In genomic region chr2:137243914-137244313, GRCm38 (mm10) we compare ENCODE assay signal across 14 mouse cellular contexts.
A peak's percentile ranks its signal among the peaks of the same experiment; 100 is the strongest.
DNase-seq lines count a peak whose midpoint lies in the region; ATAC-seq and TF ChIP-seq lines count a peak whose summit lies in the region.
"Had no signal": no experiment of that assay in that cellular context is flagged by ENCODE, and none has a peak within 500 bp of the region (broad histone marks: within the 10 kb centered on the region; RNA-seq: fewer than 3 reads in every experiment).

No protein-coding gene starts in this region.

- no peak for TF ChIP-seq CTCF in lung, postnatal 0 days (IDR thresholded peaks at IDR 0.05)

- 27% methylated on average over 5 of the region's 5 CpGs for WGBS in lung, postnatal 0 days
- 13% methylated on average over 5 of the region's 5 CpGs for WGBS in embryonic facial prominence, embryonic 11.5 days
- 5% methylated on average over 5 of the region's 5 CpGs for WGBS in forebrain, embryonic 13.5 days
- 44% methylated on average over 5 of the region's 5 CpGs for WGBS in intestine, embryonic 16.5 days

- no peaks in the 10 kb centered on the region for H3K4me1 ChIP-seq in lung, postnatal 0 days (ENCODE audit: insufficient read depth, low read depth, low read length)
- H3K4me1 ChIP-seq in embryonic facial prominence, embryonic 11.5 days (ENCODE audit: control insufficient read depth, insufficient read depth, low read length) = no peaks in the 10 kb centered on the region
- H3K4me1 ChIP-seq in forebrain, embryonic 13.5 days = peaks cover 17% of the 10 kb centered on the region
- no peaks in the 10 kb centered on the region for H3K4me1 ChIP-seq in intestine, embryonic 16.5 days (ENCODE audit: control insufficient read depth, insufficient read depth, low read length)

- H3K27me3 ChIP-seq in lung, postnatal 0 days (replicated peaks; ENCODE audit: insufficient read depth, low read length) = no peaks in the 10 kb centered on the region
- no peaks in the 10 kb centered on the region for H3K27me3 ChIP-seq in embryonic facial prominence, embryonic 11.5 days (ENCODE audit: control insufficient read depth, insufficient read depth, low read length)
- H3K27me3 ChIP-seq in forebrain, embryonic 13.5 days = no peaks in the 10 kb centered on the region
- no peaks in the 10 kb centered on the region for H3K27me3 ChIP-seq in intestine, embryonic 16.5 days (replicated peaks; ENCODE audit: control insufficient read depth, insufficient read depth, low read length)
- H3K27me3 ChIP-seq: lung, embryonic 15.5 days had no signal

- H3K9ac ChIP-seq in lung, postnatal 0 days (replicated peaks; ENCODE audit: low read depth) = no peak overlapping the region
- no peak overlapping the region for H3K9ac ChIP-seq in embryonic facial prominence, embryonic 11.5 days (replicated peaks; ENCODE audit: low read length)
- H3K9ac ChIP-seq in forebrain, embryonic 13.5 days = no peak overlapping the region
- H3K9ac ChIP-seq in intestine, embryonic 16.5 days (ENCODE audit: low read depth, low read length) = no peak overlapping the region
- H3K9ac ChIP-seq: lung, embryonic 15.5 days had no signal

- DNase-seq in lung, postnatal 0 days (ENCODE audit: low spot score) = no peak
- no peak for DNase-seq in lung, adult 18-20 months
- peak; percentile 64 for DNase-seq in embryonic facial prominence, embryonic 11.5 days (ENCODE audit: low spot score)
- peak; percentile 3 for DNase-seq in lung, postnatal 14 days
- DNase-seq in urinary bladder, postnatal 4 days (ENCODE audit: low spot score in 2 of 2) = no peak
- no peak for DNase-seq in gastrocnemius, postnatal 4 days (ENCODE audit: low spot score in 2 of 2)
- DNase-seq: adrenal gland, postnatal 25 days; cerebellum, adult 2 months; heart, postnatal 10 days; right cerebral cortex, postnatal 14 days had no signal

- 0 out of 2 replicates have a peak, but pooled peaks have one; percentile 13 for TF ChIP-seq EP300 in lung, postnatal 0 days (IDR thresholded peaks at IDR 0.05)

- H3K27ac ChIP-seq in lung, postnatal 0 days (ENCODE audit: low read length) = no peak overlapping the region
- no peak overlapping the region for H3K27ac ChIP-seq in embryonic facial prominence, embryonic 11.5 days (replicated peaks; ENCODE audit: low read depth, low read length)
- H3K27ac ChIP-seq in forebrain, embryonic 13.5 days = no peak overlapping the region; the same call in 1 of the 2 replicates
- no peak overlapping the region for H3K27ac ChIP-seq in intestine, embryonic 16.5 days (ENCODE audit: low read length)
- H3K27ac ChIP-seq: lung, embryonic 15.5 days had no signal

- no peaks in the 10 kb centered on the region for H3K36me3 ChIP-seq in lung, postnatal 0 days (ENCODE audit: insufficient read depth, low read length)
- H3K36me3 ChIP-seq in embryonic facial prominence, embryonic 11.5 days (replicated peaks; ENCODE audit: control insufficient read depth, insufficient read depth, low read depth, low read length) = no peaks in the 10 kb centered on the region
- no peaks in the 10 kb centered on the region for H3K36me3 ChIP-seq in forebrain, embryonic 13.5 days (ENCODE audit: poor library complexity, severe bottlenecking)
- H3K36me3 ChIP-seq in intestine, embryonic 16.5 days (ENCODE audit: control insufficient read depth, insufficient read depth, low read length) = no peaks in the 10 kb centered on the region
- H3K36me3 ChIP-seq: lung, embryonic 15.5 days had no signal

- no peaks in the 10 kb centered on the region for H3K9me3 ChIP-seq in lung, postnatal 0 days (ENCODE audit: low read length)
- H3K9me3 ChIP-seq in embryonic facial prominence, embryonic 11.5 days (replicated peaks; ENCODE audit: control insufficient read depth, low read length) = no peaks in the 10 kb centered on the region
- H3K9me3 ChIP-seq in forebrain, embryonic 13.5 days (replicated peaks) = no peaks in the 10 kb centered on the region
- no peaks in the 10 kb centered on the region for H3K9me3 ChIP-seq in intestine, embryonic 16.5 days (ENCODE audit: control insufficient read depth, low read length)
- H3K9me3 ChIP-seq: lung, embryonic 15.5 days had no signal

- H3K4me3 ChIP-seq in lung, postnatal 0 days (ENCODE audit: low read depth, low read length) = no peak overlapping the region
- H3K4me3 ChIP-seq in embryonic facial prominence, embryonic 11.5 days (ENCODE audit: low read depth, low read length) = no peak overlapping the region
- no peak overlapping the region for H3K4me3 ChIP-seq in forebrain, embryonic 13.5 days
- no peak overlapping the region for H3K4me3 ChIP-seq in intestine, embryonic 16.5 days (ENCODE audit: low read length)
- H3K4me3 ChIP-seq: lung, embryonic 15.5 days had no signal

- H3K4me2 ChIP-seq in lung, postnatal 0 days (replicated peaks; ENCODE audit: low read depth, low read length) = no peak overlapping the region
- H3K4me2 ChIP-seq in embryonic facial prominence, embryonic 11.5 days (ENCODE audit: low read depth, low read length) = no peak overlapping the region
- no peak overlapping the region for H3K4me2 ChIP-seq in forebrain, embryonic 13.5 days
- no peak overlapping the region for H3K4me2 ChIP-seq in intestine, embryonic 16.5 days (ENCODE audit: low read depth, low read length)
- H3K4me2 ChIP-seq: lung, embryonic 15.5 days had no signal

- no peak for ATAC-seq in lung, postnatal 0 days
- 0 out of 2 replicates have a peak, but pooled peaks have one; percentile 30 for ATAC-seq in embryonic facial prominence, embryonic 11.5 days (replicated peaks; ENCODE audit: insufficient number of reproducible peaks, low FRiP score, low TSS enrichment, low read depth)
- peak; percentile 93 for ATAC-seq in forebrain, embryonic 13.5 days
- ATAC-seq in intestine, embryonic 16.5 days = no peak
- ATAC-seq: inflammation-experienced regulatory T-cells, adult 6 months had no signal

Comparison
In these comparisons a context has a peak if more than half of its experiments do, and no peak if none do; other contexts are left out.
1. DNase-seq: peak in embryonic facial prominence, embryonic 11.5 days (single experiment) and lung, postnatal 14 days (single experiment); none in lung, postnatal 0 days (single experiment), lung, adult 18-20 months (0 of 2), urinary bladder, postnatal 4 days (0 of 2) and gastrocnemius, postnatal 4 days (0 of 2).
2. ATAC-seq: peak in embryonic facial prominence, embryonic 11.5 days (single experiment) and forebrain, embryonic 13.5 days (single experiment); none in lung, postnatal 0 days (single experiment) and intestine, embryonic 16.5 days (single experiment).